Mouse (Mus musculus) gastrocnemius, adult 18-20 months (tissue): Measurements from ENCODE around the gene Vegfd. TPM values are rescaled to one million over a fixed set of nuclear protein-coding genes. Genes with fewer than 3 reads are reported as not detected.

Experiments used
- DNase-seq: peaks from one replicate; pipeline ENCODE4 v3.0.0; 2021; ENCODE audit warnings: low spot score
- total RNA-seq, 2 experiments: library from RNA; stranded (reverse); gene quantifications; 2 replicates each; pipeline ENCODE4 v1.2.3; 2021

The Vegfd gene
- total RNA-seq, 2 experiments from 2014 or later: 1.9 to 3.0 TPM

- peak; percentile 90 for DNase-seq
Observed at GRCm38 (mm10) chrX:164419471-164419939, 46.3 kb downstream of the Vegfd start, which contains the start of gene Piga. Piga (plus strand) TSS chrX:164419787.

DNA sequence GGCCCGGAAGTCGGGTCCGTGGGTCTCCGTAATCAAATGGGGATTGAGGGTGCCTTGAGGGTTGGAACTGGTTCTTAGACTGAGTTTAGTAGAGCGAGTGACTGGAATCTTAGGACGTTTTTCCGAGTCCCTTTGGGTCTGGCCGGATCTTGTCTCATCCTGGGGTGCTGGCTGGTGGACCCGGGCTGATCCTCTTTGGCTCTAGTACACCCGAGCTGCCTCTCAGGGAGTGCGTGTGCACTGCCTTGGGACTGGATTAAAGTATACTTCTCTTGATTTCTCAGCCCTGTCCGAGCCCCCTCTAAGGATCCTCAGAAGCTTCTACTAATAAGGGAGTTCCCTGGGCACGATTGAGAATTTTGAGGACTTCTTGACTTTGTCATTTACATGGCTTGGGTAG, 46.8 kb downstream of the Vegfd start:
- DNase-seq: no peak

DNA sequence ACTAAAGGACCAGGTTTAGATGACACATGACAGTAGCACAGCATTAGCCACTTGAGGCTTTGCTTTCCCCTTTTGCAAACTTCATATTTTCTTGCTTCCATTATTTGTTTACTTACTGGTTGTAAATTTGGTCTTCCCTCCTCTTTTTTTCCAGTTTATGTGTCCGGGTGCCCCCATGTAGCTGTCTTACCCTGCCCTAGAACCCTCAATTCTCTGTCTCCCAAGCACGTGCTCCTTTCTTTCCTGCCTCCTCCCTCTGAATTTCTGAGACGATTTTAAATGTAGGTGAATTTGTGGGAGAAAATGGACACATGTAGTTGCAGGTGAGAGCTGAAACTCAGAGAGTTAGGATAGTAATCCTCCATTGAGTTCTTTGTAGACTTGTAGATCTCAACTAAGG, 47.3 kb downstream of the Vegfd start:
- no peak for DNase-seq

GRCm38 (mm10) chrX:164424821-164425220, 51.6 kb downstream of the Vegfd start:
- DNase-seq: no peak

- no peak for DNase-seq
Observed at GRCm38 (mm10) chrX:164427295-164427694, 54.1 kb downstream of the Vegfd start.

DNA sequence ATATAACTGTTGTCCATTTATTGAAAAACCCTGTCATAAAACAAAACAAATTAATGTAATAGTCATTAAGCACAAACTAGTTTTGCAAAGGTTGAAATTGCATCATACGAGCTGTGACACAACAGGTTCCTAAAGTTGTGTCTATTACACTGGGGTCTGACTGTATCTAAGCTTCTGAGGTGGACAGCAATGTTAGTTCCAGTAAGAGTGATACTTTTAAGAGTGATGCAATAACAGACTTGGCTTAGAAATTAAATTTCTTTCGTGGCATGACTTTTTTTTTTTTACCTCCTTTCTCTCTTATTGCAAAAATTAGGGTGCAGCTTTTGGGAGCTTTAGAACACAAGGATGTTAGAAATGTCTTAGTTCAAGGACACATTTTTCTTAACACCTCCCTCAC, 55.0 kb downstream of the Vegfd start:
- no peak for DNase-seq

DNA sequence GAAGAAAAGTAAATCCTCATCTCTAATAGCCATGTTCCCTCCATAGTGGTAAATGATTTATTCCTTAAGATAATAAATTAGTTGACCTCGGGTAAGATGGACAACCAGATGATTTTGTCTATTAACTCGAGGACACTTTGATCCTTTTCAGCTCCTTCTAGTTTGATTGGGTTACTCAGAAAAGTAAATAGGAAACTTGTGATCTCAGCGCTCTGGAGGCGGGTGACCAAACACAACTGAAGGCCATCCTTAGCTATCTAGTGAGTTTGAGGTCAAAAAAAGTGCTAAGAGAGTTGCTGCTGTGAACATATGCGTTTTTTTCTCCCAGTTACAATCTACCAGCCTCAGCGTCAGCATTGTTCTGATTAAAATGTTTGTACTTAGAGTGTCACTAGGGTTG, 57.4 kb downstream of the Vegfd start:
- no peak for DNase-seq

DNA sequence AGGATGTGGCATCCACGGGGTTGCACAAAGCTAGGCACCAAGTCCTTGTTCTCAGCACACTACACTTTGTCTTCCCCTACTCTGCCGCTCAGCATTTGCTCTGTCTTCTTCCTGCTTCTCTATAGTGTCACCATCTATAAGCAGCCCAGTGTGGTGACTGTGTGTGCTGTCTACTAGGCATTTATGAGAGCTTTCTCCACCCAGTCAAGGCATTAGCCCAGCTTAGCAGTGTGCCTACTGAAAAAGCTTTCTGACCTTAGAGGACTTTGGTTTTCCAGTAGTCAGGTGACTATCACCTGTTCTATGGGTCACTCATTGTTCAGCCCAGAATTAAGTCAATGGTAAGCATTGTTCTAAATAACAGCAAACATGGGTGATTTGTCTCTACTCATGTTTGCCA, 58.0 kb downstream of the Vegfd start:
- no peak for DNase-seq

DNA sequence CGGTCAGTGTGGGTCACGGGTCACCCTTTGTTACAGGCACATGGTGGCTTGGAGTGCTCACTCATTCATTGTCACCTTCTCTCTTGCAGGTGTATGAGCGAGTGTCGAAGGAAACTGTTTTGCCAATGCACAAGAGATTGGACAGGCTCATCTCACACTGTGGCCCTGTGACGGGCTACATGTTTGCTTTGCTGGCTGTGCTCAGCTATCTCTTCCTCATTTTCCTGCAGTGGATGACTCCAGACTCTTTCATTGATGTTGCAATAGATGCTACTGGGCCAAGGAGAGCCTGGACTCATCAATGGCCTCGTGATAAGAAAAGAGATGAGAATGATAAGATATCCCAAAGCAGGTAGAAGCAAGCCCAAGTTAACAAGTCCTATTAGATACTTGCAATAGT, 58.4 kb downstream of the Vegfd start:
- no peak for DNase-seq

DNA sequence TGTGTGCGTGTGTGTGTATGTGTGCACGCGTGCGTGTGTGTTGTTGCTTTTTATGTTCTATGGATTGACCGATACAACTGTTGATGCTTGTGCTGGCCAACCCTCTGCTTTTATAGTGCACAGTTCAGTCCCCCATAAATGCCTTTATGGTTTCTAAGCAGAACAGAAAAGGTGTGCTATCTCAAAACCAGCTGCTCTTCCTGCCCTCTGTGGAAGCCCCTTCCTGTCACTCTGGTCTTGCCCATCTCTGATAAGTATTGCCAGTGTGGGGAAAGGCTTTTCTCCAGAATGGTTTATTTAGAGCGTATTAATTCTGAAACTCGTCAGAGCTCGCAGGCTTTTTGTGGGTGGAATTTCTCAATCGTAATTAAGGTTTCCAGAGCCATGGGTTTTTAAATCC, 59.5 kb downstream of the Vegfd start:
- no peak for DNase-seq

GRCm38 (mm10) chrX:164436709-164437108, 63.5 kb downstream of the Vegfd start, which contains the start of gene Asb11:
Asb11 (plus strand) TSS chrX:164436994.
- peak; percentile 40 for DNase-seq

DNA sequence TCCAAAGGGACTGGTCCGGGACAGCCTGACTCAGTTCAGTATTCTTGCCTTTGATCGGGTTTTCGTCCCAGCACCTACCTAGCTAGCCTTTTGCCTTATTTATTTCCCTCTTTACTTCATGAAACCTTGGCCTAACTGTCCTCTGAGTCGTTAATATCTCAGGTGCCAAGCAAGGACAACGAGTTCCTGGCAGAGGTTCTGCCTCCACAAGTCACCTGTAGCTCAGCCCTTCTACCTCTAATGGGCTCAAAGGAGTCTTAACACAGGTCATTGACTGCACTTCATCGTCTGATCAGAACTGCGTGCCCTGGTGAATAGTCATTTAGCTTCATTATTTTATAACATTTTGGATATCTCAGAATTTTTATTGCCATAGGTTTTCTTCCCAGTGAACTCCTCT, 66.3 kb downstream of the Vegfd start:
- no peak for DNase-seq

DNA sequence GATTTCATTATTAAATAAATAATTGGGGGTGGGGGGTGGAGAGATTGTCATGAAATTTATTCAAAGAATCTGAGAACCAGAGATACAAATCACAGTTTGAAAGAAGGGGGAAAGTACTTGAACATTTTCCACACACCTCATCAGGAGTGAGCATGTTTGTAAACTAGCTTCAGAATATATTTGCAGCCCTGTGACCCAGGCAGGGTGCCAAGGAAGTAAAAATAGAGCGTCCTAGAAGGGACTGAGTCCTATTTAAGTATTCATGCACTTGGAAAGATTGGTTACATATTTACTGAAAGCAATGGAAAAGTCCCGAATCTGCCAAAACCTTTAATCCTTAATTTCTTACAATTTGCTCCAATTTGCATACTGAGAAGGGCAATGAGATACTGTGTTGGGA, 67.0 kb downstream of the Vegfd start:
- DNase-seq: peak; percentile 73

DNA sequence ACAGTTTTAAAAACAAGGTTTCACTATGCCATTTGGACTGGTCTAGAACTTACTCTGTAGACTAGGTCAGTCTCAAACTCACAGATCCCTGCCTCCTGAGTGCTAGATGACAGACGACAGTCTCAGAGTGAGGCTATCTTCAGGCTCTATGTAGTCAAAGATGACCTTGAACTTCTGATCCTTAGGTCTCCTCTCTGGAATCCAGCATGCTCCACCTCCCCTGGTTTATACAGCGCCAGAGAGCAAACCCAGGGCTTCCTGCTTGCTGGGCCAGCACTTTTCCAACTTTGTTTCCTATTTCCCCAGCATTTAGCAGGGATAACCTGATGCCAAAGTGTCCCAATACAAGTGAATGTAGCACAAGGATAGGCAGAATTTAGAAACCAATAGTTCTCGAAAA, 67.5 kb downstream of the Vegfd start:
- no peak for DNase-seq

DNA sequence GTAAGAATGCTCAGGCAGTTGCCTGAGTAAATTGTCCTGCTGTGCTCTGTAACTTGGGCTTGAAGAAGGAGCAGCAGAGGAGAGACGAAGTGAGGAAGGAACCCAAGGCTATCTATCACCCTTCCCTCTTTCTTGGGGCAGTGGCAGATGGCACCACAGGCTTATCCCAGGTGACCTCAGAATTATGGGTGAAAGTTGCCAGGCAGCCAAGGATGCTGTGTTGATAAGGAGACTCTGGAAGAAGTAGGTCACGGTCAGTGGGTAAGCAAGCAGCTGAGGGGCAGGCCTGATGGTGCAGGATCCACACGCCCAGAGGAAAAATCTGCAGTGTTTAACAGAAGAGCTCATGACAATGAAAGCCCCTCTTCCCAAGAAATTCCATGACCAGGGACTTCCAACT, 68.1 kb downstream of the Vegfd start:
- no peak for DNase-seq

DNA sequence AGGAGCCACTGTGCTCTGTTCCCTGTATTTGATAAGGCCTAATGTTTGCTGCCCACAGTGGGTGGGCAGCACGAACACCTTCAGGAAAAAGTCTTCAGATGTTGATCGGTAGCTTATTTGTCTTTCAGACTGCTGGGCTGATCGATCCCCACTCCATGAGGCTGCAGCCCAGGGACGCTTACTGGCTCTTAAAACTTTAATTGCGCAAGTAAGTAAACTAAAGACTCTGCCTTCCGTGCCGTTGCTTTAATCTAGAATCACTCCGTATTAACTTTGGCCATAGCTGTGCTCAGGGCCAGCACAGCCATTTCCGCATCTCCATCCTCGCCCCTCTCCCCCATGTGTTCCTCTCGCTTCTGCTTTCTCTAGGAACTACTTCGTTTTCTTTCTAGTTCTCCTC, 72.4 kb downstream of the Vegfd start:
- DNase-seq: no peak

DNA sequence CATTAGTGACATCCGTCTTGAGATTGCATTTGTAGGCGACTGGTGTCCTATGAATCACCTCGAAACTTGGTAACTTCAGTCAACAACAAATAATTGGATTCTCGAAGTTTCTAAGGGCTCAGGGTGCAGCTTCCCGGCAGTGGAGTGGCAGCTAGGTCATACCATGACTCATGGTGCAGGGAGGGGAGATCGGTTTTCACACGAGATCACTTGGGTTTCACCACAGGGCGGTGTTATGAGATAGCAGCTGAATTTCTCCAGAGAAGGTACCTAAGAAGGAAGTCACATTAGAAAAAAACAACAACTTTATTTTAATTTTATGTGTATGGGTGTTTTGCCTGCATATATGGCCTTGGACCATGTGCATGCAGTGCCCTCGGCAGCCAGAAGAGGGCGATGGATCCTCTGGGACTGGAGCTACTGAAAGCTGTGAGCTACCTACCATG, 73.0 kb downstream of the Vegfd start:
- DNase-seq: no peak

GRCm38 (mm10) chrX:164446835-164447681, 73.9 kb downstream of the Vegfd start:
- no peak for DNase-seq

- DNase-seq: no peak
Observed at GRCm38 (mm10) chrX:164447682-164448071, 74.5 kb downstream of the Vegfd start.

DNA sequence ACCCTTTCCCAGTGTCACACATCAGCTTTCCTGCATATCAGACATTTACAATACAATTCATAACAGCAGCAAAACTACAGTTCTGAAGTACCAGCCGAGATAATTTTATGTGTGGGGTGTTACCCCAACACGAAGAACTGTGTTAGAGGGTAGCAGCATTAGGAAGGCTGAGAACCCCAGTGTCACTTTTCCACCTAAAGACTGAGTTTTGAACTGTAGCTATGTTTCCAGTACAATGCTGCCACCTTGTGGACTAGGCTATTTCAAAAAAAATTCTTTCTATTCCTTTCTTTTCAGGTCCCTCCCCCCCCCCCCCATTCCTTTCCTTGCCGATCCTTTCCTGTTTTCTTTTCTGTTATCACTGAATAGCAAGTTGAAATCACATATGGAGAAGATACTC, 76.0 kb downstream of the Vegfd start:
- DNase-seq: peak; percentile 36
